Mouse (Mus musculus): ENCODE measurements around the gene Rhog. TPM values are rescaled to one million over a fixed set of nuclear protein-coding genes. Genes with fewer than 3 reads are reported as not detected.

Gene Rhog
- polyA plus RNA-seq, 1 experiment = 210 TPM

- no peaks in the 10 kb centered on the region for H3K9me3 ChIP-seq
- H3K36me3 ChIP-seq (replicated peaks; ENCODE audit: low read length) = peaks cover 22% of the 10 kb centered on the region
- H3K4me1 ChIP-seq = peaks cover 54% of the 10 kb centered on the region
- no peaks in the 10 kb centered on the region for H3K27me3 ChIP-seq (replicated peaks)
- no peak overlapping the region for H3K4me3 ChIP-seq (replicated peaks)
- TF ChIP-seq FLI1 (IDR thresholded peaks at IDR 0.05; ENCODE audit: low read length) (no peak), GATA1 (IDR thresholded peaks at IDR 0.05; ENCODE audit: borderline replicate concordance, low read length) (no peak)
Measured at GRCm38 (mm10) chr7:102200996-102201785, 54.7 kb downstream of the Rhog start.

- no peaks in the 10 kb centered on the region for H3K9me3 ChIP-seq
- peaks cover 54% of the 10 kb centered on the region for H3K4me1 ChIP-seq
- peaks cover 25% of the 10 kb centered on the region for H3K36me3 ChIP-seq (replicated peaks; ENCODE audit: low read length)
- TF ChIP-seq GATA1 (IDR thresholded peaks at IDR 0.05; ENCODE audit: borderline replicate concordance, low read length) (no peak), FLI1 (IDR thresholded peaks at IDR 0.05; ENCODE audit: low read length) (no peak)
- H3K4me3 ChIP-seq (replicated peaks) = no peak overlapping the region
- no peaks in the 10 kb centered on the region for H3K27me3 ChIP-seq (replicated peaks)
Measured at GRCm38 (mm10) chr7:102200576-102200975, 55.3 kb downstream of the Rhog start.

GRCm38 (mm10) chr7:102192356-102192755 is 63.5 kb downstream of the Rhog start:
- Histone ChIP-seq H3K4me1 (peaks cover 13% of the 10 kb centered on the region; the same call in 1 of the 2 replicates), H3K36me3 (replicated peaks; ENCODE audit: low read length) (peaks cover 81% of the 10 kb centered on the region), H3K9me3 (no peaks in the 10 kb centered on the region), H3K4me3 (replicated peaks) (no peak overlapping the region), H3K27me3 (replicated peaks) (no peaks in the 10 kb centered on the region)
- TF ChIP-seq FLI1 (IDR thresholded peaks at IDR 0.05; ENCODE audit: low read length) = no peak
- TF ChIP-seq GATA1 (IDR thresholded peaks at IDR 0.05; ENCODE audit: borderline replicate concordance, low read length) = no peak

Other genes with a start within 250 kb of the Rhog start
- gene Il18bp, start 237.4 kb downstream of the Rhog start, polyA plus RNA-seq (2012; ENCODE audit: insufficient read depth, low replicate concordance) = 24.3 and 28.3 TPM in 2 replicates
- 2.8 TPM in 1 of 2 replicates, not detected in the other for gene Rnf121, start 190.6 kb downstream of the Rhog start, polyA plus RNA-seq (2012; ENCODE audit: insufficient read depth, low replicate concordance)
- gene Xndc1, start 190.5 kb downstream of the Rhog start, polyA plus RNA-seq (2012; ENCODE audit: insufficient read depth, low replicate concordance) = 4.0 and 5.4 TPM in 2 replicates
- gene Xntrpc, start 190.3 kb downstream of the Rhog start, polyA plus RNA-seq (2012; ENCODE audit: insufficient read depth, low replicate concordance) = 0.51 and 0.64 TPM in 2 replicates
- gene Trpc2, start 172.9 kb downstream of the Rhog start, polyA plus RNA-seq (2012; ENCODE audit: insufficient read depth, low replicate concordance) = not detected in 2 replicates
- gene Art1, start 154.3 kb downstream of the Rhog start, polyA plus RNA-seq (2012; ENCODE audit: insufficient read depth, low replicate concordance) = not detected in 2 replicates
- gene Art5, start 146.6 kb downstream of the Rhog start, polyA plus RNA-seq (2012; ENCODE audit: insufficient read depth, low replicate concordance) = not detected in 2 replicates
- gene Chrna10, start 139.2 kb downstream of the Rhog start, polyA plus RNA-seq (2012; ENCODE audit: insufficient read depth, low replicate concordance) = 0.18 TPM in 1 of 2 replicates, not detected in the other
- 0.81 and 1.1 TPM in 2 replicates for gene Nup98, start 45.9 kb downstream of the Rhog start, polyA plus RNA-seq (2012; ENCODE audit: insufficient read depth, low replicate concordance)
- gene Pgap2, start 45.8 kb downstream of the Rhog start, polyA plus RNA-seq (2012; ENCODE audit: insufficient read depth, low replicate concordance) = 8.0 and 17.3 TPM in 2 replicates
- 106 and 312 TPM in 2 replicates for gene Stim1, start 11.8 kb upstream of the Rhog start, polyA plus RNA-seq (2012; ENCODE audit: insufficient read depth, low replicate concordance)
- gene Rrm1, start 185.6 kb upstream of the Rhog start, polyA plus RNA-seq (2012; ENCODE audit: insufficient read depth, low replicate concordance) = 13.8 and 46.6 TPM in 2 replicates
- gene Olfr543, start 225.6 kb upstream of the Rhog start, polyA plus RNA-seq (2012; ENCODE audit: insufficient read depth, low replicate concordance) = not detected in 2 replicates
- not detected in 2 replicates for gene Olfr544, start 232.3 kb upstream of the Rhog start, polyA plus RNA-seq (2012; ENCODE audit: insufficient read depth, low replicate concordance)
- gene Olfr545, start 243.5 kb upstream of the Rhog start, polyA plus RNA-seq (2012; ENCODE audit: insufficient read depth, low replicate concordance) = not detected in 2 replicates